Mouse (Mus musculus) urinary bladder, postnatal 10 days (tissue): Measurements from ENCODE around the gene Spag4.

Source experiments
- DNase-seq: peaks from one replicate; pipeline ENCODE4 v3.0.0; 2022; ENCODE audit warnings: low spot score

Gene Spag4

DNA sequence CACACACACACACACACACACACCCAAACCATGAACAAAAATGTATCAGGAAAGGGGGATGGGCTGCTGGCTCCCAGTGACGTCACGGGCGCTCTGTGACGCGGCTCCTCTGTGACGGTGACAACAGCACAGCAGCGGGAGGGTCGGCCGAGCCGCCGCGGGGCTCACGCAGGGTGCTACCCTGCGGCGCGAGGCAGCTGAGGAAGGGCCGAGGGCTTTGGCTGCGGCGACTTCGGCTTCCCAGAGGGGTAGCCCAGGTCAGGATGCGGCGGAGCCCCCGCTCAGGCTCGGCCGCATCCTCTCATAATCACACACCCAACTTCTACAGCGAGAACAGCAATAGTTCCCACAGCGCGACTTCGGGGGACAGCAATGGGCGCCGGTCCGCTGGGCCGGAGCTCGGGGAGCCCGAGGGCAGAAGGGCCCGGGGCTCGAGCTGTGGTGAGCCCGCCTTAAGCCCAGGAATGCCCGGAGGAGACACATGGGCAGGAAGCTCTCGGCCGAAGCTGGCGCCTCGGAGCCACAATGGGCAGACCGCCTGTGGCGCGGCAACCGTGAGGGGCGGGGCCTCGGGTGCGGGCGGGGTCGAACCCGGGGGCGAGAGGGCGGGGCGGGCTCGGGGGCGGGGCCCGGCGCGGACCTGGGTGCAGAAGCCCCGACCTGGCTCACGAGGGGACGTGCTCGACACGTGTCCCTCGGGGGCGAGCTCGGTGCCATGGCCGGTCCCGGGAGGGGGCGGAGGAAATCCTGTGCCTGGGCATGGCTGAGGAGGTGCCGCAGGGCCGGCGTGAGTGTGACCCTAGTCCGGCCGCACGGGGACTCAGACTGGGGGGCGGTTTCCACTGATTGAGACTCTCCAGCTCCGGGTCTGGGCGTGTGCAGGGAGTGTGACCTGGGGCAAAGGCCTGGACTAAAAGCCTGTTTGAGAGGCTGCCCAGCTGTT, at the start of gene Spag4:
Gene Spag4, plus strand, starts transcription at position 77 of the 943 bp plus-strand sequence.
- no peak for DNase-seq

DNA sequence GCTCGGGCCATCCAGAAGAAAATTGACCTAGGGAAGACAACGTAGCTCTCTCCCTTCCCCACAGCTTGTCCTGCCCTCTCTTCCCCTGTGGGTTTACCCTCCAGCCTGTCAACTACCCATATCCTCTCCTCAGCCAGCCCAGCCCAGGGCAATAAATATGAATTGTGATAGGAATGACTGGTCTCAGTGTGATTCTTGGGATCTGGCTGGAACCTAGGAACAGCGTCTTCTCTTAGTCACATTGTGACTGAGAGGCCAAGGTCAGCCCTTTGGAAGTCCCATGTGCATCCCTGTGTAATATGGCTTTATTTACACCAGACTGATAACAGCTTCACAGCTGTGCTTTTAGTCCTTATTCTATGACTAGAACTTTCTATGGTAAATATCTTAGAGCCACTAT, 46.9 kb upstream of the Spag4 start:
- DNase-seq = no peak

DNA sequence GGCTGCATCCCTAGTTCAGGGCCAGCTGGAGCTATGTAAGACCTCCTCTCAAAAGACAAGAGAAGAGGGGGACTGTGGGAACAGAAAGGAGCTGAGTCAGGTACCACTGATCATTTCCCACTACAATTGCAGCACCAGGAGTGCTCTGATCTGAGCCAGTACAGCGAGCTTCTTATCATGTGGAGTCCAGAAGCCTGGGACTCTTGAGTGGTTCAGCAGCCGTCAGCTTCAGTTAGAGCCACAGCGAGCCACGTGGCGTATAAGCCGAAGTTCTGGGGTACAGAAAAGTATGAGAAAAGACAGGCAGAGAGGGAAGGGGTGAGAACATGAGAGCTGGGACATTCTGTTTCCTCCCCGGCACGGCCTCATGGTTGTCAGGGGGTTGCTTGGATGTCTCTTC, 43.8 kb upstream of the Spag4 start:
- no peak for DNase-seq

DNA sequence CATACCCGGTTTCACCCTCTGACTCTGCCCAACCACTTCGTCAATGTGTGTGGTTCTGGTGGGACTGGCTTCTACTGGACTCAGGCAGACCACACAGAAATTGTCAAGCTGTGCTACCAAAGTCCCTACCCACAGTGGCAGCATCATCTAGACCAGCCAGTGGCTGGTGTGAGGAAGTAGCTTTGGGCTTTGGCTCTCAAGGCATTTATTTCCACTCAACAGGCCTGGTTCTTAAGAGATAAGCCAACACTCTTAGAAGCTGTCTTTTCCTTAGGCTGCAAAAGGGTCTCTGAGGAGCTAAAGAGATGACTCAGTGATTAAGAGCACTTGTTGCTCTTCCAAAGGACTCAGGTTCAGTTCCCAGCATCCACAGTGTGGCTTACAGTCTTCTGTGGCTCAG, 43.2 kb upstream of the Spag4 start:
- no peak for DNase-seq

DNA sequence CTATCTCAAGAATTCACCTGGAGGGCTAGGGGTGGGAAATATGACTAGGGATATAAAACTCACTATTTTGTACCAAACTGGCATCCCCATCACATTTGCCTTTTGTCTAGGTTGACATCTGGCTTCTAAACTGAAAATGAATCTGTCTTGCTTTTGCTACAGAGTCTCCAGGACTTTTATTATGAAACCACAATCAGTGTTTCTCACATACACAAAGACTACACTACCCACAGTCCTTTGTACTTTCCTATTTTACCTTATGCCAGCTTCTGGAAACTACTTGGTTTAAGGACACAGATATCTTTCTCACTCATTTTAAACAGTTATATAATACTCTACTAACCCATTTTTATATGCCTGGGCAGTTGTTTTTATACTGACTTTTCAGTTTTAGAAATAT, 39.5 kb upstream of the Spag4 start:
- DNase-seq = no peak

DNA sequence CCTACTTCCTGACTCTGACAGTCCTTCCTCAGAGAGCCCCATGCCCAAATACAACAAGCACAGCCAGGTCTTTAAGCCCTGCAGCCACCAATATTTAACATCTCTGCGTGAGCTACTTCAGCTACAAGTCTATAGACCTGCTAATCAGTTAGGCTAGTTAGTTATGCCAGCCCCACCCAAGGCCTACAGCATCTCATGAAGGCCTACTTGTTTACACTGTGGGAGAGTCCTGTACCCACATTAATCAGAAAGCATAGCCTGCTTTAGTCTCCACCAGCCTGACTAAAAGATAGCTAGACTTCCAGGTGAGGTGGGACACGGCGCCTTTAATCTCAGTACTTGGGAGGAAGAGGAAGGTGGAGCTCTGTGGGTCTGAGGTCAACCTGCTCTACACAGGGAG, 25.6 kb upstream of the Spag4 start:
- DNase-seq = no peak

DNA sequence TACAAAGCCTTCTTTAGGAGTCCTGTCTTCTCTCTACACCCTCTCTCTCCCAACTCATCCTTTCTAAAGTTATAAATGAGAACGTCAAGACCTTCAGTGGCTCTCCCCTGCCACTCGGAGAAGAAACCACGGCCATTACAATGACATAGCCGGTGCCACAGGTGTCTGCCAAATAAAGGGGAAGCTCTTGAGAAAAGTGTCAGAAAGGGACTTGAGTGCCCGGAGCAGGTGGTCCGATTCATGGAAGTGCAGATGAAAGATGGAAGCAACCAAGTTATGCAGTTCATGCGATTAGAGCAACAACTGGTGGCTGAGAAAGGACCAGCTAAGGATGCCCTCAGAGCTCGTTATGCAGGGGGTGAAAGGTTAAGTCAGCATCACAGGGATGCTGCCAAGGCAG, 22.1 kb upstream of the Spag4 start:
- DNase-seq = no peak

DNA sequence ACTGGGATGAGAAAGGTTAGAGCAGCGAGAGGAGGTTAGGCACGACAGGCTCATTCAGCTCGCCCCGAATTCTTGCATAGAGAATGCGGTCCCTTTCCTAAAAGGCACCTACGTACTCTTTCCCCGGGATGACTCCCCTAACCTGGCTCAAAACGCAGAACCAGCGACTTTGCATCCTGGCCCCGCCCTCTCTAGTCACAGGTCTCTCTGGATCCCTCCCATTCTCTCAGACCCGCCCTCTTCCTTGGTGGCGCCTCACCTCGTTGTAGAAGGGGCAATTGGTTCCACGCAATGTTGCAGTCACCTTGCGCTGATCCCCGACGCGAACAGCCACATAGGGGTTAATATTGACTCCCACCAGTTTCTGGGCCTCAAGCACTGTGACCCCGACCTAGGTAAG, 17.0 kb upstream of the Spag4 start:
- DNase-seq = no peak

DNA sequence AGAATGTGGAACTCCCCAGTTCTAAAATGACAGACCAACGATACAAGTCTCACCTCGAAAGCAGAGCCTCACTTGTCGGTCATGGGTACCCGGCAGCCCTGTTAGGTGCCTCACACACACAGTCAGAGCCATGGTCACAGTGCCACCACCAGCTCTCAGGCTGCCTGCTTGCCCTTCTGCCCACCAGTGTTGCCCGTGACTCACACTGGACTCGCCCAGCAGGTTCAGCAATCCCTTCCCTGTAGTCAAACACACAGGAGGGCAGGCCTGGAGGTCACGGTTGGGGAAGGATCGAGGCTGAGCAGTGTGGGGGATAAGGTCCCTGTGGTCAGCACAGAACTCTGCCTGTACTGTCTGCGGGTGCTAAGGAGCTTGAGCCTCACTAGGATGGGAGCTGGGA, 12.2 kb upstream of the Spag4 start, which contains the start of gene Fer1l4:
Gene Fer1l4, minus strand, starts transcription at position 132 of the 400 bp plus-strand sequence.
- no peak for DNase-seq

DNA sequence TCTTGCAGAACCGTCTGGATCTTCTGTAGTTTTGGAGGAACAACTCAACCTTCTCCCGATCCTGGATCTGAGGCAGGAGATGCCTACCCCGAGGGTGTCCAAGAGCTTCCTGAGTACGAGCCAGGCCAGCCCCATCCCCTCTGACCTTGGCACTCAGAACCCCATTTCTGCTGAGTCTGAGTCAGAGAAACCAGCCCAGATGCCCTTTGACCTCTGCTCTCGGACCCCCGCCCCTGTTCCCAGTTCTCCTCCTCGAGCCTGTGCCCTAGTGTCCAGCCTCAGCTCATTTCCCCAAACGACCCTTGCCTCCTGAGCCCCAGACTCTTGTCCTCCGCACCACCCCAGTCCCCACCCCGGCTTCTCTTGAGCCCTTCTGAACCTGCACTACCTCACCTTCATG, 1.2 kb downstream of the Spag4 start:
- no peak for DNase-seq

DNA sequence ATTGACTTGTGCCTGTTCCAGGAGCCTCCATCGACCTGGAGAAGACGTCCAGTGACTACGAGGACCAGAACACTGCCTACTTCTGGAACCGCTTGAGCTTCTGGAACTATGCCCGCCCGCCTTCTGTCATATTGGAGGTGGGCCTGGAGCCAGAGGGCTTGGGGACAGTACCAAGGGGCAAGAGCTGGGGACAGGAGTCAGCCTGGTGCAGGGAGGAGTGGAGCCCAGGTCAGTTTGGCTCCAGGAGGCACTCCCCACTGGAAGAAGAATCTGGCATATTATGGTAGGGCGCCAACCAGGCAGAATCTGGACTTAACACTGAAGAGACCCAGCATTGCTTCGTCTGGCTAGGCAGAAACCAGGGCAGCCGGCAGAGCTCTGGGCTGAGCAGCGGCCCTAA, 2.9 kb downstream of the Spag4 start:
- DNase-seq = no peak

DNA sequence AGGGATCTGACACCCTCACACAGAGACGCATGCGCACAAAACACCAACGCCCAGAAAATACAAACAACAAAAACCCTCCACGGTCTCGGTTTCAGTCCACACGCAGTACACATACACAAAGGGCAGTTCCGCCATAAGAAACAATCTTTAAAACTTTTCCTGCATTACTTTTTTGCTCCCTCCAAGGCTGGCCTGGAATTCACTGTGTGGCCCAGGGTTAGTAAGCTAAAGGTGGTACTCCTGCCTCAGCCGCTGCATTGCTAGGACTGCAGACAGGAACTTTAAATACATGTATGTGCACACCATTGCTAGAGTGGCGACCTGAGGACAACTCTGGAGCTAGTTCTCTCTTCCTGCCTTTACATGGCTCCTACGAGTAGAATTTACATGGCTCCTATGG, 6.3 kb downstream of the Spag4 start:
- no peak for DNase-seq

DNA sequence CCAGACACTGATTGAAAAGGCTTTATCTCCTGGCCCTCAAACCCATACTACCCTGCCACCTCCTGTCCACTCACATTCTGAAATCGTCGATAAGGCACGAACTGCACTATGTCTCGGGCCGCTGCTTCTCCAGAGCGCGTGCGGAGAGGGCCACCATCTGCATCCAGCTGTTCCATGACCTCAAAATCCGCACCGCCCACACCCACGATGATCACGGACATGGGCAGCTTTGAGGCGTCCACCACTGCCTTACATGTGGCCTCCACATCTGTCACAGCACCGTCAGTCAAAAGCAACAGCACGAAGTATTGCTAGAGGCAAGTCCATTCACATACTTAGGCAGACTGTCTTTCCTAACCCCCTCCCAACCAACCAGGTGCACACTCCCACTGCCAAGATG, 8.8 kb downstream of the Spag4 start:
- DNase-seq = no peak

DNA sequence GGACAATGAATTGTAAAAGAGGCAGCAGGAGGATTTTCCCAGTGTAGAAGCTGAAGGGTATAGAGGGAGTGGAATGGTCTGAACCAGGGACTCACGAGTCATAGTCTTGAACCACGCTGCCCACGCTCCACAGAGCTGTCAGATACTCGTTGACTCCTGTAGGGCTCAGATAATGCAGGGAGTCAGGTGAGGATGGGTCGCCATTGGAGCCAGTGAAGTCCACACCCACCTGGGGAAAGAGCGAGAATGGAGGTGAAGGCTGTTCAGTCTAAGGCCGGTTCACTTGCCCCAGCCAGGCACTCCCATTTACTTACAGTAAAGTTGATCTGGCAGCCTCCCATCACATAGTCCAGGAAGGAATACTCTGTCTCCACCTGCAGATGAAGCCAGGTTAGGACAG, 12.5 kb downstream of the Spag4 start:
- no peak for DNase-seq

DNA sequence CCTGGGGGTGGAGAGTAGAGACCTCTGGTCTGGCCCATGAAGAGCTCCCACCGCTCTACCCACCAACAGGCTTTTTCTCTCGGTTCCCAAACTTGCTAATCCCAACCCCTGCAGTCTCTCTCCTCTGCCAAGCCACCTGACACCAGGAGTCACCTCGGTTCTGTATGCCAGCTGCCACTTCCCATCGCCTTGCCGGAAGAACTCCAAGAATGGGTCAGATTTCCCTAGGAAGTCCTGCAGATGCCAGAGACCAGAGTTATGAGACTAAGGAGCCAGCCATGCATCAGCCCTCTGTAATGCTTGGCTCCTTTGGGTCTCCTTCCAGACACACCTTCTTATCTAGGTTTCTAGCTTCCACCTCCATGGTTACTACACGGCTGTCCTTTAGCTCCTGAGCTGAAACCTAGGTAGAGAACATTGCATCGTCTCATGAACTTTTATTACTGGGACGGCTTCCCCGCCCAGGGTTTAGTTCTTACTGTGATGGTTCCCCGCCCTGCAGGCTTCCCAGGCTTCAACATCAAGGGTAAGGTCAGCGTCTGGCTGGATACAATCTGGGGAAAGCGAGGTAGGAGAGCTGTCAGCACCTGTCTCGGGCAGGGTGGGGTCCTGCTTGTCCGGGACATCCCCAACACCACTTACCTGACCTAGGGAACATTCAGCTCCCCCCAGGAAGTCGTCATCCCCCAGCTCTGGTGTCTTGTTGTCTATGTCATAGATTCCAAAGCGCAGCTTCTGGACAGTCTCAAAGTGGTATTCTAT, 13.6 kb downstream of the Spag4 start:
- no peak for DNase-seq

DNA sequence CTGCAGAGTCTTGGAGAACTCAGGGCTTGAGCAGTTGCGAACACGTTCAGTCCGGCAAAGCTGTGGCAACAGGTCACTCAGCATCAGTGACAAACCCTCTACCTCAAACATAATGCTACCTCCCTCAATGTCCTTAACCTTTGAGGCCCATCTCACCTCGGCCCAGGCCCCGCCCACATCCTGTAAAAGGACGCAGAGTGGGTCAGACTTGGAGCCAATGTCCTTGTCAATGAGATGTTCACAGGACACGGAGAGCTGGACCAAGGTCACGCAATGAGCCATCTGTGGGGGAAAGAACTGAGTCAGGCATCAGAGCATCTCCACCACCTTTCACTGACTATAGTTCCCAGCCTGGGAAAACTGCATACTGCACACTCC, 14.2 kb downstream of the Spag4 start:
- DNase-seq = no peak

DNA sequence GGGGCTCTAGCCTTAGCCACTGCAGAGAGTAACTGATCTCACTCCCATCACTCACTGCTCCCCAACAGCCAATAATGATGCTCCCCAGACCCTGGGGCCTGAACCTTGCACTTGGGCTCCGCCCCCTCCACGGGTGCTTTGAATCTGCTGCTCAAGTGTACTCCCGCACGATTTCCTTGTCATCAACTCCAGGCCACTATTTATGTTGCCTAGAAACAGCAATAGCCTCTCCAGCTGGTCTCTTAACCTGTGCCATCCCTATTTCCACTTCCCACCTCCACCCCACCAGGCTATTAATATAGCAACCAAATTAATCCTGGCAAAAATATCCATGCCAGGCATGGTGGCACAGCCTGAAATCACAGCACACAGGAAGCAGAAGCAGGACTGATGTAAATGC, 14.7 kb downstream of the Spag4 start:
- DNase-seq = no peak

DNA sequence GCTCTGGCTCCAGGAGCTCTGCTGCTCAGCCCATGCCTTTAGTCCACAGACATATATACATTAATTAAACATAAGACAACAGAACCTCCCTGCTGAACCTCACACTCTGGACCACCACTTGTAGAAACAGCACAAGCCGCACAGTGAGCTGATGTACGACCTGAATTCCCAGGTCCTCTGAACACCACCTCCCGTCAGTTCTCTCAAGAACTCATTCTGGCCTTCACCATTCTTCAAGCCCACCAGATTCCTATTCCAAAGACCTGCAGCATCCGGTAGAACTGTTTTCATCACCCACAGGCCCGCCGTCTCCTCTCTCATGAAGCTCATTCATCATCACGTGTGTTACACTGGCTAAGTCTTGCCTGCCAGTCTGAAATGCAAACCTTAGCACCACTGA, 15.4 kb downstream of the Spag4 start:
- no peak for DNase-seq

DNA sequence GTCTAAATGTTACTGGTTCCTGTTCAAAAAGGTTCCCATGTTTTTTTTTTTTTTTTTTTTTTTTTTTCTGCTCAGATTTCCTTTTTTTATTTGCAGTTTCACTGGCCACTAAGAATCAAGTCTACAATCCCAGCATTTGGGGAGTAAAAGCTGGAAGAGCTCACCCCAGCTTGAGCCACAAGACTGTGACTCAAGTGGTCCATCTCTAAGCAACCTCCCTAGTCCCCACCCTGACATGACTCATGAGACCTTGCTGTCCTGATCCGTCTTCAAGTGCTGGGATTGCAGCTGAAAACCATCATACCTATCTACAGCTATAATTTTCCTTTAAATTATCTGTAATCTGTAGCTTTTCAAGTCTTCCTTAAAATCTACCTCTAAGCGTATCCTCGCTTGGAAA, 19.6 kb downstream of the Spag4 start:
- no peak for DNase-seq

DNA sequence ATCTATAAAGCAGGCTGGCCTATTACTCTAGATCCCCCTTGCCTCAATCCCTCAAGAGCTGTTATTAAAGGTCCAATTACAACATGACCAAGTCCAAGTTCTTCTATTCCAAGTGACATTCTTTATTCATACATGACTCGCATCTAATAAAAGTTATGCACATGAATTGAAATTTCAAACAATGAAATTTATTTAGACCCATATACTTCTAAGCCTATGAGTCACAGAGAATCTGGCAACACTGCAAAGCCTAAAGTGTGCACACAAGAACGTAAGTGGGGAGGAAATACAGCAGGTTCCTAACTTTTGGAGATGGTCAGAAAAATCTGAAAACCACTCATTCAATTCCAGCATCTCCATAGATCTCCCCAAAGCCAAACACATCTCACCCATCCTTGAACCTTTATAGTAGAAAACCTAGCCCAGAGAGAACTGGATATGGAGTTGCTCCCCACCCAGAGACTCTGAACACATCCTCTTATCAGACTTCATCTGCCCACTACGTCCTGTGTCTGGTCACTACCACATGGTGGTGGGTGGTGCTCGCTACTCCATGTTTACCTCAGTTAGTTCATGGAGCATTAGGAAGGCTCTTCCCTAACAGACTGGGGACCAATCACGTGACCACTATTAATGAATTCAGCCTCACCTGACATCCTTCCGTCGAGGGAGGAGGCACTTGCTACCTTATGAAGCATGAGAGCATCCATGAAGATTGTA, 22.6 kb downstream of the Spag4 start:
- DNase-seq = no peak

DNA sequence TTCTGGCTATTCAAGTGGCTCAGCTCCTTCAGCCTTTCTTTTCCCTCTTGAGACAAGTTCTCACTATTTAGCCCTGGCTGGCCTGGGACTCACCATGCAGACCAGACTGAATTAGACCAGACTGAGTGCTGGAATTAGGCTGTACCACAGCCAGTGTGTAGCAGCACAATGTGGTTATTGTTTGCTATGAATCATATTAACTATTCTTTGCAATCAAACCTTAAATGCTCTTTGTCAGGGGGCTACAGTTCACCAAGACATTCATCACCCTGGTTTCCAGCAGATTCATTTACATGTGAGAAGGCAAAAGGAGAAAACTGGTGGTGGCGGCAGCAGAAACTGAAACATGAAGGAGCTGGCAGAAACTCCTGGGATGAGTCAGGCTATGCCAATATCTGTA, 24.8 kb downstream of the Spag4 start:
- DNase-seq = no peak

DNA sequence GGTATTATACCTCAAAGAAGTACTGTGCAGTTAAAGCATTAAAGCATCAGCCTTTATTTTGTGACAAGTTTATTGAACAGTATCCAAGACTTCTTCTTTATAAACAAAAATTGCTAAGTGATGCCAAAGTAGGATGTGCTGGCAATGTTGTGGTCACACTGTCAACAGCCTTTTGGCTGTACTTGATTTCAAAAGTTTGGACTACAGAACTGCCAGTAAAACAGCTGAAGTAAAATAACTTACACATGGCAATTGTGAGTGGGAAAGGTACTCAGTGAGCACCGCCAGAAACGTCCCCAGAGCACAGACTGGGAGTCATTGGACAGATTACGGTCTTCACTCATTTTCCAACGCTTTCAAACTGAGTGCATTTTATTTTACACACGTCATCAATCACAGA, 27.0 kb downstream of the Spag4 start:
- no peak for DNase-seq
